Mouse (Mus musculus): ENCODE measurements at regions not wholly inside any gene's neighbourhood (a gene's known extent, or its start where the extent isn't known, plus 50 kb on each side); places are given as distances from the start of the nearest gene placed in this dataset.
"Not testable (repeated sequence)": the region's sequence is repeated elsewhere in the genome, so short reads cannot be mapped to it uniquely, and the experiment has no call there.

GRCm38 (mm10) chr16:56323828-56324227, 119.7 kb downstream of the Impg2 start:
- DNase-seq (ENCODE audit: inconsistent ontology term): not testable (repeated sequence)

DNA sequence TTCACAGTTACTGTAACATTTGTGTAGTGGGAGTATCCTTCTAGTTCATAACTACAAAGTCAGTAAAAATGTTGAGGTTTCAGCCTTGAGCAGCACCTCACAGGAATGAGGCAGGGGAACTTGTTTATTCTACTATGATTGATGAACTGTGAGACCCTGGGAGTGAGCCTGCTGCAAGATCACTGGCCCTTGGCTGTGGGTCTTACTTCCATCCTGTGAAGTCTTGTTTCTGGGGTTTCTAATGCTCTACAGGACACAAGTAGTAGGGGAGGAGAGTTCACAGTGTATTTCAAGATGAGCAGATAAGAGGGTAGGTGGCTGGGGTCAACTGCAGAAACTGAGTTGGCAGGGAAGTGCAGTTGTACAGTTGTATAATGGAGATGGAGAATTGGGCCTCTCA, 128.3 kb upstream of the Abi3bp start:
- DNase-seq (ENCODE audit: inconsistent ontology term): no peak

- DNase-seq (ENCODE audit: inconsistent ontology term): peak; percentile 22
Observed at GRCm38 (mm10) chr16:56352888-56353287, 124.8 kb upstream of the Abi3bp start.

- peak; percentile 83 for DNase-seq (ENCODE audit: inconsistent ontology term)
Observed at GRCm38 (mm10) chr16:56359101-56359500, 118.6 kb upstream of the Abi3bp start.

- DNase-seq (ENCODE audit: inconsistent ontology term): no peak
Observed at GRCm38 (mm10) chr16:56360992-56361391, 116.7 kb upstream of the Abi3bp start.

- DNase-seq (ENCODE audit: inconsistent ontology term): no peak
Observed at GRCm38 (mm10) chr16:56378356-56378755, 99.3 kb upstream of the Abi3bp start.

- DNase-seq (ENCODE audit: inconsistent ontology term): no peak
Observed at GRCm38 (mm10) chr16:56380680-56381079, 97.0 kb upstream of the Abi3bp start.

DNA sequence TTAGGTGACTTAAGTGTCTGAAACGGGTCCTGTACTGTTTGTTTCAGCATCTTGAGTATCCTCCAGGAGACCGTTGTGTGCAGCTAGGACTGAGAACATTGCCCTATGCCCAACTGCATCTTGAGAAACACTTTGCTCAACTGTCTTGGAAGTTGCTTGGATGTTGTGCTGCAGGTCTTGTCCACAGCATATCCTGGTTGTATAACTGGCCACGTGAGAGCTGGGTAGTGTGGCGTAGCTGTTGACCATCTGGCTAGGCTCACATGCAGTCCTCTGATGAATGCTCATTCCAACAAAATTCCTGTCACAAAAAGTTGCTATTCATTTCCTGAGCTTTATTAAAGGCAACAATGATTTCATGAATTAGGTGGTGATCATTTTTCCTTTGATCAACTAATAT, 91.1 kb upstream of the Abi3bp start:
- peak; percentile 2 for DNase-seq (ENCODE audit: inconsistent ontology term)

DNA sequence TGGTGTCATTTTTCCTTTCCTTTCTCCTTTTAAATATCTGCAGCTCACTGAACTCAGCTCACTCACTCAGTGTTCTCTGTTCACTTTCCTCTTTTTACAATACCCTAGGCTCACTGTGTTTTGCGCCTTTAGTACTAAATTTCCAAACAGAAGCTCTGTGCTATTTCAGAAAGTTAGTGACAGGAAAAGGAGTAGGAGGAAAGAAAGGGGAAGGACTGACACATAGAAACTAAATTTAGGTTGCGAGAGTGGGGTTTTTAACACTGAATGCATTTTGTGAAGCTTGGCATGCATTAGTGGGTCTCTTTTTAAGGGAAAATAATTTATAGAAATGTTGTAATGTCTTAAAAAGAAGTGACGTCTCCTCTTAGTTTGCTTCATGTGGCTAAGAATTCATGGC, 84.8 kb upstream of the Abi3bp start:
- DNase-seq (ENCODE audit: inconsistent ontology term): no peak

GRCm38 (mm10) chr16:56396586-56396985, 81.1 kb upstream of the Abi3bp start:
- no peak for DNase-seq (ENCODE audit: inconsistent ontology term)

DNA sequence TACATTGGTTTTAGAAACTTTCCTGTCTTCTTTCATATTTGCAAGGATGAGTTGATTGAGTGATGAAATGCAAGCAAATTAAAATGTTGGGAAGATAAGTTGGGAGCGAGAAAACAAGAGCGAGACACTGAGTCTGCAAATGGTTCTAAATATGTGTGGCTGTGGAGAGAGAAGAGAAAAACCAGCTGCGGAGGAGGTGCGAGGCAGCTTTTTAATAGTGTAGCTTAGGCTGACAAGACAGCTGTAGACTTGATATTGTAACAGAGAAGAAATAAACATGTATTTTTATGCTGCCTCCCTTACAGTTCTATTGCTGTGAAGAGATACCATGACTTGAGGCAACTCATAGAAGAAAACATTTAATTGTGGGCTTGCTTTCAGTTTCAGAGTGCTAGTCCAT, 78.1 kb upstream of the Abi3bp start:
- DNase-seq (ENCODE audit: inconsistent ontology term): no peak

- DNase-seq (ENCODE audit: inconsistent ontology term): no peak
Observed at GRCm38 (mm10) chr16:56423761-56424160, 53.9 kb upstream of the Abi3bp start.

Measured in Muller cell, postnatal 12 days (primary cell).